Mouse (Mus musculus): ENCODE results near the gene Pcsk6.

GRCm38 (mm10) chr7:66008892-66009273 lies 147.3 kb downstream of the Pcsk6 start:
- TF ChIP-seq CTCF (IDR thresholded peaks at IDR 0.05; ENCODE audit: low read depth) (no peak), EP300 (optimal IDR thresholded peaks at IDR 0.05) (no peak)
